Mouse (Mus musculus): ENCODE data around the gene Entpd7.

DNA sequence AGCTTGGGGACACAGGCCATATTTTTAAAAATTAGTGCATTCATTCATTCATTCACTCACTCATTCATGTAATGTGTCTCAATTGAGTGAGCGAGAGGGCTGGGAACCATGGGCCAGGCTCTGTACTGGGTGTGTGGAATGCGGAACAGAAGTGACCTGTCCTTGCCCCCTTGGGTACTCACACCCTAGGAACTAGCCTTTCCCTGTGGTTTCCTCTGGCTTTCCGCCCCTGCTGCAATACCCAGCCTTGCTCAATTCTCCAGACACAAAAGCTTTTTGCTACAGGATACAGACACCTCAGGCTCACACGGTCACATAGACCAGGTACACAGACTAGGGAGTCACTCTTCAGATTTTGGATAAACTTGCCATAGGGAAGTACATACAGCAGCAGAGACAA lies 41.1 kb upstream of the Entpd7 start:
- TF ChIP-seq POLR2A (IDR thresholded peaks at IDR 0.05; ENCODE audit: low read depth, low read length), result no peak
- TF ChIP-seq CTCF (conservative IDR thresholded peaks at IDR 0.05; ENCODE audit: insufficient read depth, insufficient read length, low read depth, low read length), result no peak
